Mouse (Mus musculus): ENCODE data around the gene Dcun1d1. TPM values are rescaled to one million over a fixed set of nuclear protein-coding genes. Genes with fewer than 3 reads are reported as not detected.

Gene Dcun1d1
- total and polyA plus RNA-seq, 3 experiments: 7.7 to 63.0 (median 60.7) TPM

DNA sequence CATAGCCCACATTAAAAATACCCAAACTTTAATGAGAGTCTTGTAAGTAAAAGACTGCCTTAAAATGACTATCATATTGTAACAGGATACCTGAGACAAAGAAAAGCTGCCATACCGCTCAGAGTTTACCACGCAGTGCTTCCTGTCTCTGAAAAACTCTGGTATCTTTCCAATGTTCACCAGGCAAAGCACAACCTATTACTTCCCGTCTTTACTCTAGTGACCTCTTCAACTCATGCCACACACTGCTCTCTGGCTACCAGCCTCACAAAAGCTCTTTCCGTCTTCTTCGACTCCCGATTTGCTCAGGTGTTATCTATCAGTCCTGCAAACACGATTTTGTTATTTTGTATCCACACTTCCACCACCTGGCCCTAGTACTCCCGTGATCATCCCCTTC, 7.4 kb downstream of the Dcun1d1 start:
- H3K4me3 ChIP-seq: no peak overlapping the region
- intact Hi-C loops (cut with DNase I): loop anchor here (5.0 to 10.0 kb wide), 2 partner anchors 72 to 545 kb away; partner anchors contain the start of genes 1810062G17Rik, Anxa5 and Mccc1
- H3K36me3 ChIP-seq (ENCODE audit: control insufficient read depth, insufficient read depth, low read length): 0 out of 2 replicates have a peak, but pooled peaks cover 8% of the 10 kb centered on the region
- no peak for TF ChIP-seq POLR2A (IDR thresholded peaks at IDR 0.05; ENCODE audit: insufficient read depth, low read depth, low read length)
- no peak for TF ChIP-seq EP300 (IDR thresholded peaks at IDR 0.05; ENCODE audit: insufficient read depth, low read depth, low read length)
- no peaks in the 10 kb centered on the region for H3K27me3 ChIP-seq (ENCODE audit: control insufficient read depth, insufficient read depth, low read length)
- peak overlapping the region; percentile 31; the same call in 1 of the 2 replicates for H3K9ac ChIP-seq (ENCODE audit: low read depth, low read length)
- peaks cover 10% of the 10 kb centered on the region for H3K4me1 ChIP-seq (ENCODE audit: control insufficient read depth, insufficient read depth, low read length)
- peaks cover 6% of the 10 kb centered on the region for H3K79me2 ChIP-seq (replicated peaks; ENCODE audit: control insufficient read depth, insufficient read depth, low read length)
- no peak overlapping the region for H3K27ac ChIP-seq
- 7% methylated on average over 8 of the region's 8 CpGs for WGBS
- no peak for DNase-seq

DNA sequence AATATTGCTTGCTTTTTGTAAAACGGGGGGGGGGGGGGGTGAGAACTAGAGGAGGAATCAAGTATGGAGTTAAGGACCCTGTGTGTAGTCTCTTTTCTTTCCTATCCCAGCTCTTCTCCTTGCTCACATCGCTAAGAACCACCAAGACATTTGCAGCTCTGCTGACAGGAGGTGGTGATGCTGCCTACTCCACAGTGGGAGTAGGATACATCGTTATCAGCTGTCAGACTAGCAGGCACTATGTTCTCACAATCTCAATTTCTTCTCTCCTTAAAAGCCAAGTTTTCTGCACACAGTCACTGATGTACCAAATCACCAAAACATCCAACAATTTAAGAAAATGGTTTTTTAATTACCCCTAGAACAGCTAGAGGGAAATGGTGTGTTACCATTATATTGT, 7.8 kb downstream of the Dcun1d1 start:
- H3K79me2 ChIP-seq (replicated peaks; ENCODE audit: control insufficient read depth, insufficient read depth, low read length): peaks cover 6% of the 10 kb centered on the region; the same call in 1 of the 2 replicates
- no peak overlapping the region for H3K4me3 ChIP-seq
- peaks cover 10% of the 10 kb centered on the region for H3K4me1 ChIP-seq (ENCODE audit: control insufficient read depth, insufficient read depth, low read length)
- DNase-seq: no peak
- no peaks in the 10 kb centered on the region for H3K27me3 ChIP-seq (ENCODE audit: control insufficient read depth, insufficient read depth, low read length)
- H3K27ac ChIP-seq: no peak overlapping the region
- no peak overlapping the region for H3K9ac ChIP-seq (ENCODE audit: low read depth, low read length)
- intact Hi-C loops (cut with DNase I): no loop called here
- 0 out of 2 replicates have a peak, but pooled peaks cover 8% of the 10 kb centered on the region for H3K36me3 ChIP-seq (ENCODE audit: control insufficient read depth, insufficient read depth, low read length)
- WGBS: 24% methylated on average over 3 of the region's 3 CpGs
- TF ChIP-seq EP300 (IDR thresholded peaks at IDR 0.05; ENCODE audit: insufficient read depth, low read depth, low read length) (no peak), CTCF (IDR thresholded peaks at IDR 0.05) (no peak), POLR2A (IDR thresholded peaks at IDR 0.05; ENCODE audit: insufficient read depth, low read depth, low read length) (no peak)

DNA sequence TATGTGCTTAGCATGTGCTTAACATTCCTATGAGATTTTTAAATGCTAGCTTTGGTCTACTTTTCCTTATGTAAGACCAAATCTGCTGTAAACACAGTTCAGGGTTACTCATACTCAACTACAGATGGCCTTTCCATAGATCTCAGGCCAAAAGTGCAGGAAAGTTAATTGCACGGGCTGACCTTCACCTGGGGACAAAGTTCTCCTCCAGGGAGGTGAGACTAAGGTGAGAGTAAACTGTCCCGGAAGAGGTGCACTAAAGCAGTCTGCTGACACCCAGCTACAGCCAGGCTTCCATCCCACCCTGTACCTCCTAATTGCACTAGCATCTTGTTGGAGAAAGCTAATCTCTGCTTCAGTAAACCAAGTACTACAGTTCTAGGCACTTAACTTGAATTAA, 11.4 kb downstream of the Dcun1d1 start:
- TF ChIP-seq EP300 (IDR thresholded peaks at IDR 0.05; ENCODE audit: insufficient read depth, low read depth, low read length): no peak
- TF ChIP-seq POLR2A (IDR thresholded peaks at IDR 0.05; ENCODE audit: insufficient read depth, low read depth, low read length): no peak
- TF ChIP-seq CTCF (IDR thresholded peaks at IDR 0.05): no peak
- peaks cover 13% of the 10 kb centered on the region for H3K4me1 ChIP-seq (ENCODE audit: control insufficient read depth, insufficient read depth, low read length)
- no peak for DNase-seq
- peaks cover 14% of the 10 kb centered on the region for H3K36me3 ChIP-seq (ENCODE audit: control insufficient read depth, insufficient read depth, low read length)
- H3K4me3 ChIP-seq: no peak overlapping the region
- intact Hi-C loops (cut with DNase I): no loop called here
- no peaks in the 10 kb centered on the region for H3K27me3 ChIP-seq (ENCODE audit: control insufficient read depth, insufficient read depth, low read length)
- H3K9ac ChIP-seq (ENCODE audit: low read depth, low read length): no peak overlapping the region
- H3K79me2 ChIP-seq (replicated peaks; ENCODE audit: control insufficient read depth, insufficient read depth, low read length): peaks cover 9% of the 10 kb centered on the region; the same call in 1 of the 2 replicates
- H3K27ac ChIP-seq: no peak overlapping the region
- 85% methylated on average over 2 of the region's 2 CpGs for WGBS

DNA sequence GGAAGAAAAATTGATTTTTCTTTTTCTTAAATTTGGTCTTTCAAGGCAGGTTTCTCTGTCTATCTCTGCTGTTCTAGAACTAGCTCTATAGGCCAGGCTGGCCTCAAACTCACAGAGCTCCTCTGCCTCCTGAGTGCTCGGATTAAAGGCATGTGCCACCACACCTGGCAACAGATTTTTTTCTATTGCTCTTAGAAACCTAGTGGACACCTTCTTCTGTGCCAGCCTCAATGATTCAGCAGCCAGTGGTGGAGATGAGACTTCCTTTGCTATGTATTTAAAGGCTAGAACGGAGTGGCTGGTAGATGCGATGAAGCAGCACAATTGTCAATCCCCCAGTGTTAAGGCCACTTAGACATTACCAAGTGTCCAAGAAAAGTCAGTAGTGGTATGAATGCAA, 13.2 kb downstream of the Dcun1d1 start:
- no peak overlapping the region for H3K27ac ChIP-seq
- no peak for DNase-seq

DNA sequence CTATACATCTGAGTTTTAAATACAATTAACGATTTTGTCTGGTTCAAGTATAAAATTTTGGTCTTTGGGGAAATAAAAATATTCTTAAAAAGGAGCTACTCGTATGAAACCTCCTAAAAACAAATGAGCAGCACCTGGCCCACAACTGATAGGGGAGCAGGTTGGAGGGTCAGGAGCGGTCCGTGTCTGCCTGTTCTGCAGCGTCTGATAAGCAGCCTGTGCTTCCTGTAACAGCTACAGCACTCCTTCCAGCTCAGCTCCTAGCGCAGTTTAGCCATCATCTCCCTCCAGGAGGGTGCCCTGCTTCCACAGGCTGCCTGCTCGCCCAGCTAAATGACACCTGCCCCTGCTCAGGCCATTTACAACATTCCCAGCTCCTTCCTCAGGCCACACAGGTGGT, 13.8 kb downstream of the Dcun1d1 start:
- H3K4me1 ChIP-seq (ENCODE audit: control insufficient read depth, insufficient read depth, low read length): peaks cover 7% of the 10 kb centered on the region
- no peak overlapping the region for H3K27ac ChIP-seq
- H3K9ac ChIP-seq (ENCODE audit: low read depth, low read length): 0 out of 2 replicates have a peak overlapping the region, but pooled peaks have one; percentile 47
- 26% methylated on average over 7 of the region's 7 CpGs for WGBS
- H3K27me3 ChIP-seq (ENCODE audit: control insufficient read depth, insufficient read depth, low read length): no peaks in the 10 kb centered on the region
- no peak for TF ChIP-seq CTCF (IDR thresholded peaks at IDR 0.05)
- no peak for TF ChIP-seq POLR2A (IDR thresholded peaks at IDR 0.05; ENCODE audit: insufficient read depth, low read depth, low read length)
- TF ChIP-seq EP300 (IDR thresholded peaks at IDR 0.05; ENCODE audit: insufficient read depth, low read depth, low read length): no peak
- no peak for DNase-seq
- intact Hi-C loops (cut with DNase I): no loop called here
- H3K36me3 ChIP-seq (ENCODE audit: control insufficient read depth, insufficient read depth, low read length): peaks cover 15% of the 10 kb centered on the region
- H3K4me3 ChIP-seq: no peak overlapping the region
- peaks cover 9% of the 10 kb centered on the region; the same call in 1 of the 2 replicates for H3K79me2 ChIP-seq (replicated peaks; ENCODE audit: control insufficient read depth, insufficient read depth, low read length)

More for the DNA sequence above, 13.2 kb downstream of the Dcun1d1 start:
- no peak overlapping the region for H3K9ac ChIP-seq (ENCODE audit: low read depth, low read length)
- H3K4me3 ChIP-seq: no peak overlapping the region
- TF ChIP-seq POLR2A (IDR thresholded peaks at IDR 0.05; ENCODE audit: insufficient read depth, low read depth, low read length): no peak
- no peak for TF ChIP-seq CTCF (IDR thresholded peaks at IDR 0.05)
- no peak for TF ChIP-seq EP300 (IDR thresholded peaks at IDR 0.05; ENCODE audit: insufficient read depth, low read depth, low read length)
- no peaks in the 10 kb centered on the region for H3K27me3 ChIP-seq (ENCODE audit: control insufficient read depth, insufficient read depth, low read length)
- 77% methylated on average over 3 of the region's 3 CpGs for WGBS
- intact Hi-C loops (cut with DNase I): no loop called here
- peaks cover 9% of the 10 kb centered on the region; the same call in 1 of the 2 replicates for H3K79me2 ChIP-seq (replicated peaks; ENCODE audit: control insufficient read depth, insufficient read depth, low read length)
- H3K4me1 ChIP-seq (ENCODE audit: control insufficient read depth, insufficient read depth, low read length): peaks cover 7% of the 10 kb centered on the region
- peaks cover 15% of the 10 kb centered on the region for H3K36me3 ChIP-seq (ENCODE audit: control insufficient read depth, insufficient read depth, low read length)

DNA sequence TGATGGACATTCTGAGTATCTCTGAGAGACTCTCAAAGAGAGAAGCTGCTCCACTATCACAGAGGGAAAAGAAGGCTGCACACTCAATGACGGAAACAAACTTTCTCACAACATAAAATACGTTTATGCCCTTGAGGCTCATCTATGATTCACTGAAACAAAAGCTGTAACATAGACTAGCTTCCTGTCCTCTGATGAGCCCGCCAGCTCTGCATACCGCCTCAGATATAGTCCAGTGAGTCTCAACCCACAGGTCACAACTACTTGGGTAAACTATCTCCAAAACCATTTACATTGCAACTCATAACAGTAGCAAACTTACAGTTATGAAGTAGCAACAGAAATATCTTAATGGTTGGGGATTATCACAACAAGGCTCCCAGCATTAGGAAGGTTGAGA, 14.7 kb downstream of the Dcun1d1 start:
- Histone ChIP-seq H3K9ac (ENCODE audit: low read depth, low read length) (no peak overlapping the region), H3K4me1 (ENCODE audit: control insufficient read depth, insufficient read depth, low read length) (peaks cover 9% of the 10 kb centered on the region), H3K27ac (no peak overlapping the region), H3K27me3 (ENCODE audit: control insufficient read depth, insufficient read depth, low read length) (no peaks in the 10 kb centered on the region), H3K4me3 (no peak overlapping the region), H3K36me3 (ENCODE audit: control insufficient read depth, insufficient read depth, low read length) (peaks cover 22% of the 10 kb centered on the region), H3K79me2 (replicated peaks; ENCODE audit: control insufficient read depth, insufficient read depth, low read length) (peaks cover 10% of the 10 kb centered on the region)
- no peak for DNase-seq
- WGBS: 49% methylated on average over 4 of the region's 4 CpGs
- intact Hi-C loops (cut with DNase I): no loop called here
- TF ChIP-seq EP300 (IDR thresholded peaks at IDR 0.05; ENCODE audit: insufficient read depth, low read depth, low read length): no peak
- no peak for TF ChIP-seq POLR2A (IDR thresholded peaks at IDR 0.05; ENCODE audit: insufficient read depth, low read depth, low read length)
- no peak for TF ChIP-seq CTCF (IDR thresholded peaks at IDR 0.05)

All from heart, adult 2 months (tissue).